Mouse (Mus musculus) cerebellum, adult 2 months (tissue): ENCODE measurements at regions not wholly inside any gene's neighbourhood (a gene's known extent, or its start where the extent isn't known, plus 50 kb on each side); places are given as distances from the start of the nearest gene placed in this dataset.

Source experiments
- DNase-seq, 2 experiments: peaks; one replicate each; pipeline ENCODE4 v3.0.0; 2021
- H3K27ac ChIP-seq: fragments of 200-500 bp; 2 replicates; pipeline ENCODE4 v1.5.1; 2012; ENCODE audit warnings: low read length, control low read depth, inconsistent platforms; ENCODE audit not compliant: insufficient read depth
- H3K27me3 ChIP-seq: fragments of 200-500 bp; 2 replicates; pipeline ENCODE4 v1.6.1; 2012; ENCODE audit warnings: inconsistent platforms, mild to moderate bottlenecking, low read length, moderate library complexity; ENCODE audit not compliant: control insufficient read depth, insufficient read depth
- H3K4me1 ChIP-seq: fragments of 200-500 bp; 2 replicates; pipeline ENCODE4 v1.6.1; 2011; ENCODE audit warnings: low read length; ENCODE audit not compliant: control insufficient read depth, insufficient read depth
- H3K4me3 ChIP-seq: fragments of 200-500 bp; replicated peaks from 2 replicates; pipeline ENCODE3; 2011; ENCODE audit warnings: mild to moderate bottlenecking, low read depth, low read length, control low read depth; ENCODE audit not compliant: insufficient read depth
- CTCF ChIP-seq: fragments of 200-500 bp; IDR thresholded peaks from 2 replicates; pipeline ENCODE4 v1.5.1; 2011; ENCODE audit warnings: low read depth, mild to moderate bottlenecking, control low read depth, low read length, moderate library complexity, borderline replicate concordance; ENCODE audit not compliant: insufficient read depth
- POLR2A ChIP-seq: fragments of 200-500 bp; IDR thresholded peaks from 2 replicates; pipeline ENCODE4 v1.6.1; 2011; ENCODE audit warnings: low read length, control low read depth, borderline replicate concordance; ENCODE audit not compliant: insufficient read depth
- WGBS: fragments of 180-500 bp; shearing (Covaris S2); methylation state at CpG from one replicate; pipeline ENCODE4 v1.1.7; 2018; 5-methylcytosine and 5-hydroxymethylcytosine counted together

GRCm38 (mm10) chr3:137069334-137069733 lies 271.5 kb upstream of the Emcn start:
- Histone ChIP-seq H3K27ac (no peak overlapping the region), H3K4me1 (no peaks in the 10 kb centered on the region), H3K4me3 (no peak overlapping the region), H3K27me3 (no peaks in the 10 kb centered on the region)
- DNase-seq: no peak
- WGBS: 93% methylated on average over 3 of the region's 3 CpGs
- TF ChIP-seq CTCF: no peak
- no peak for TF ChIP-seq POLR2A

GRCm38 (mm10) chr3:137077718-137078599 lies 262.9 kb upstream of the Emcn start:
- no peak for TF ChIP-seq POLR2A
- no peak for TF ChIP-seq CTCF
- H3K27ac ChIP-seq: no peak overlapping the region
- WGBS: 66% methylated on average over 13 of the region's 13 CpGs
- H3K27me3 ChIP-seq: no peaks in the 10 kb centered on the region
- no peak for DNase-seq
- H3K4me1 ChIP-seq: no peaks in the 10 kb centered on the region
- no peak overlapping the region for H3K4me3 ChIP-seq

- H3K27me3 ChIP-seq: no peaks in the 10 kb centered on the region
- WGBS: 86% methylated on average over 3 of the region's 3 CpGs
- TF ChIP-seq POLR2A: no peak
- TF ChIP-seq CTCF: no peak
- H3K4me3 ChIP-seq: no peak overlapping the region
- no peaks in the 10 kb centered on the region for H3K4me1 ChIP-seq
- no peak overlapping the region for H3K27ac ChIP-seq
- DNase-seq: no peak
Observed at GRCm38 (mm10) chr3:137078600-137078975, 262.3 kb upstream of the Emcn start.

- H3K27ac ChIP-seq: no peak overlapping the region
- 95% methylated on average over 8 of the region's 8 CpGs for WGBS
- H3K4me1 ChIP-seq: no peaks in the 10 kb centered on the region
- H3K4me3 ChIP-seq: no peak overlapping the region
- no peak for DNase-seq
- TF ChIP-seq POLR2A (no peak), CTCF (no peak)
- no peaks in the 10 kb centered on the region for H3K27me3 ChIP-seq
Observed at GRCm38 (mm10) chr3:137086896-137087295, 254.0 kb upstream of the Emcn start.

GRCm38 (mm10) chr3:137100627-137101404 lies 240.1 kb upstream of the Emcn start:
- WGBS: 10% methylated on average over 4 of the region's 4 CpGs
- peak; percentile 66 to 87 for DNase-seq
- TF ChIP-seq CTCF: peak; percentile 61; the same call in 1 of the 2 replicates
- TF ChIP-seq POLR2A: 0 out of 2 replicates have a peak, but pooled peaks have one; percentile 8
- H3K4me3 ChIP-seq: no peak overlapping the region
- no peaks in the 10 kb centered on the region for H3K27me3 ChIP-seq
- peak overlapping the region; percentile 85 for H3K27ac ChIP-seq
- H3K4me1 ChIP-seq: peaks cover 9% of the 10 kb centered on the region; the same call in 1 of the 2 replicates

- peaks cover 18% of the 10 kb centered on the region; the same call in 1 of the 2 replicates for H3K4me1 ChIP-seq
- WGBS: 96% methylated on average over 1 of the region's 1 CpGs
- H3K4me3 ChIP-seq: no peak overlapping the region
- no peak for TF ChIP-seq POLR2A
- no peak for TF ChIP-seq CTCF
- no peak for DNase-seq
- H3K27ac ChIP-seq: no peak overlapping the region
- H3K27me3 ChIP-seq: no peaks in the 10 kb centered on the region
Observed at GRCm38 (mm10) chr3:137105930-137106329, 234.9 kb upstream of the Emcn start.

- peak overlapping the region; percentile 40; the same call in 1 of the 2 replicates for H3K27ac ChIP-seq
- H3K4me3 ChIP-seq: no peak overlapping the region
- H3K4me1 ChIP-seq: peaks cover 17% of the 10 kb centered on the region; the same call in 1 of the 2 replicates
- no peaks in the 10 kb centered on the region for H3K27me3 ChIP-seq
- WGBS: 50% methylated on average over 2 of the region's 2 CpGs
- TF ChIP-seq POLR2A (no peak), CTCF (no peak)
- DNase-seq: no peak
Observed at GRCm38 (mm10) chr3:137108197-137108596, 232.7 kb upstream of the Emcn start.

GRCm38 (mm10) chr3:137109786-137110185 lies 231.1 kb upstream of the Emcn start:
- DNase-seq: peak; percentile 93 to 98
- TF ChIP-seq CTCF (no peak; the same call in 1 of the 2 replicates), POLR2A (peak; percentile 47; the same call in 1 of the 2 replicates)

More at GRCm38 (mm10) chr3:137109786-137110185, 231.1 kb upstream of the Emcn start:
- 15% methylated on average over 9 of the region's 9 CpGs for WGBS
- H3K4me1 ChIP-seq: peaks cover 17% of the 10 kb centered on the region; the same call in 1 of the 2 replicates
- H3K27me3 ChIP-seq: no peaks in the 10 kb centered on the region
- H3K27ac ChIP-seq: peak overlapping the region; percentile 60
- no peak overlapping the region for H3K4me3 ChIP-seq
